8 mouse cellular contexts compared by ENCODE assay signal in genomic region chr10:9575605-9576004, GRCm38 (mm10).
A peak's percentile ranks its signal among the peaks of the same experiment; 100 is the strongest.
DNase-seq lines count a peak whose midpoint lies in the region; ATAC-seq and TF ChIP-seq lines count a peak whose summit lies in the region.

No protein-coding gene starts in this region.

- no peak for TF ChIP-seq EP300 in liver, embryonic 14.5 days (IDR thresholded peaks at IDR 0.05; ENCODE audit: low read depth)

- H3K36me3 ChIP-seq in liver, embryonic 14.5 days (replicated peaks; ENCODE audit: control insufficient read depth, insufficient read depth, low read depth): no peaks in the 10 kb centered on the region

- H3K9ac ChIP-seq in liver, embryonic 14.5 days (replicated peaks): no peak overlapping the region

- WGBS in liver, embryonic 14.5 days (ENCODE audit: insufficient replicate concordance): 23% methylated on average over 4 of the region's 4 CpGs

- no peak overlapping the region for H3K4me2 ChIP-seq in liver, embryonic 14.5 days (ENCODE audit: low read depth)

- DNase-seq in A20 (ENCODE audit: low read depth, low spot score) (peak; percentile 3), MN1 (ENCODE audit: low spot score) (peak; percentile 47)
- peak; percentile 37 to 51 for DNase-seq in cerebellum, adult 18-20 months
- DNase-seq in gastrocnemius, adult 18-20 months (ENCODE audit: low spot score): peak; percentile 59
- peak; percentile 18 for DNase-seq in kidney, adult 11 months
- peak in 1 of 3 experiments; percentile 4 for DNase-seq in liver, embryonic 14.5 days (ENCODE audit: low read depth in 3 of 3, low spot score in 3 of 3)
- peak; percentile 75 for DNase-seq in retina, postnatal 1 day
- DNase-seq in urinary bladder, postnatal 14 days (ENCODE audit: low spot score): peak; percentile 66

- H3K9me3 ChIP-seq in liver, embryonic 14.5 days (ENCODE audit: control insufficient read depth, low read length): no peaks in the 10 kb centered on the region

- H3K4me3 ChIP-seq in liver, embryonic 14.5 days (ENCODE audit: insufficient read depth in 1 of 2, low read depth in 2 of 2, low read length in 2 of 2): no peak overlapping the region

- H3K27me3 ChIP-seq in liver, embryonic 14.5 days (ENCODE audit: control insufficient read depth, insufficient read depth, low read length): no peaks in the 10 kb centered on the region

- H3K27ac ChIP-seq in liver, embryonic 14.5 days: no peak overlapping the region

- ATAC-seq in liver, embryonic 14.5 days (ENCODE audit: insufficient read depth): no peak

- peak; percentile 83 for TF ChIP-seq CTCF in liver, embryonic 14.5 days (IDR thresholded peaks at IDR 0.05; ENCODE audit: low read depth)

- no peaks in the 10 kb centered on the region for H3K4me1 ChIP-seq in liver, embryonic 14.5 days (replicated peaks; ENCODE audit: control insufficient read depth in 2 of 2, insufficient read depth in 2 of 2, low read length in 1 of 2)
